ENCODE assay signal across 8 mouse cellular contexts in the genomic region with DNA sequence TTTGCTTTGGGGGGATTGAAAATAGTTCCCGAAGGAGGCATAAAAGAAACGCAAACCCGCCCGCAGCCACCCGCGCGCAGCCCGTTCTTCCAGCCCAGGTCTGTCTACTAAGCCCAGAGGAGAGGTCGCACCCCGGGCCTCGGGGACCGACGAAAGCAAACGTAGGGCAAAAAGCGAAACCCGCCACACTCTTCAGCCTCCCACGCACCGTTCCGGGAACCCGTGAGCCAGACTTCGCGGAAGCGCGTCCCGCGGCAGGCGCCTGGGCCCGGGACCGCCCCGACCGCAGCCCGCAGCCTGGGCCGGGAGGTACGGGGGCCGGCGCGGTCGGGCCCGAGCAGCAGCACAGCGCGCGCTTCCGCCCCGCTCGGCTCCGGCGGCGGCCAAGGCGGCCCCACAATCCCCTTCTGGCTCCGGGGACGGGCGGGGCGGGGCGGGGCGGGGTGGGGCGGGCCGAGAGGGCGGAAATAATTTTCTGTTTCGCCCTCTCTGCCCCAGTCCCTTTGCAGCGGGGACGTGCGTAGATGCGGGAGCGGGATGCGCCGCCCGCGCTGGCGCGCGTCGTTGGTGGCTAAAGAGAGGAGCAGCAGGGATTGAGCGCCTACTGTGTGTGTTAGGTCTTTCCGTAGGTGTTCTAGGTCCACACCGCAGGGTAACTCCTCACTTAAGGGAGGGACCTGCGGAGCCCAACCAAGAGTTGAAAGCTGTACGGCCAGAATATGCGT. TPM values are rescaled to one million over a fixed set of nuclear protein-coding genes. Genes with fewer than 3 reads are reported as not detected.
DNase-seq lines count a peak whose midpoint lies in the region; ATAC-seq and TF ChIP-seq lines count a peak whose summit lies in the region.

No protein-coding gene starts in this region.

- peak overlapping the region; percentile 69 for H3K9ac ChIP-seq in hindbrain, embryonic 11.5 days (ENCODE audit: low read depth, low read length)

- under 1% methylated on average over 72 of the region's 78 CpGs for WGBS in cerebellum, adult 2 months
- under 1% methylated on average over 61 of the region's 78 CpGs for WGBS in hindbrain, embryonic 11.5 days

- peak overlapping the region; percentile 76 for H3K4me3 ChIP-seq in cerebellum, adult 2 months (replicated peaks; ENCODE audit: insufficient read depth, low read depth, low read length)
- peak overlapping the region; percentile 59 for H3K4me3 ChIP-seq in hindbrain, embryonic 11.5 days (ENCODE audit: low read depth, low read length)

- ATAC-seq in frontal cortex, adult (ENCODE audit: low TSS enrichment), result peak; percentile 58
- peak; percentile 78 for ATAC-seq in hindbrain, embryonic 11.5 days (ENCODE audit: low FRiP score)

- H3K4me2 ChIP-seq in hindbrain, embryonic 11.5 days (replicated peaks; ENCODE audit: low read depth, low read length), result peak overlapping the region; percentile 86

- H3K9me3 ChIP-seq in hindbrain, embryonic 11.5 days (ENCODE audit: control insufficient read depth, low read length), result no peaks in the 10 kb centered on the region

- peaks cover 15% of the 10 kb centered on the region for H3K4me1 ChIP-seq in cerebellum, adult 2 months (ENCODE audit: control insufficient read depth, insufficient read depth, low read length)
- peaks cover 17% of the 10 kb centered on the region for H3K4me1 ChIP-seq in hindbrain, embryonic 11.5 days (replicated peaks; ENCODE audit: control insufficient read depth, insufficient read depth, low read length)

- no peaks in the 10 kb centered on the region for H3K27me3 ChIP-seq in cerebellum, adult 2 months (ENCODE audit: control insufficient read depth, insufficient read depth, low read length)
- peaks cover 18% of the 10 kb centered on the region for H3K27me3 ChIP-seq in hindbrain, embryonic 11.5 days (ENCODE audit: control insufficient read depth, insufficient read depth, low read length)

- TF ChIP-seq CTCF in cerebellum, adult 2 months (IDR thresholded peaks at IDR 0.05; ENCODE audit: borderline replicate concordance, insufficient read depth, low read depth, low read length), result no peak

- DNase-seq in MN1 (ENCODE audit: low spot score), result peak; percentile 74
- peak; percentile 87 to 89 for DNase-seq in cerebellum, adult 2 months
- DNase-seq in hindbrain, embryonic 11.5 days (ENCODE audit: low spot score), result peak; percentile 81
- DNase-seq in layer of hippocampus, postnatal 14 days (ENCODE audit: low spot score in 2 of 2), result peak; percentile 68 to 71
- peak; percentile 76 for DNase-seq in lung, postnatal 14 days
- DNase-seq in retina, postnatal 7 days (ENCODE audit: low read depth, low spot score), result peak; percentile 65
- DNase-seq in thymus, postnatal 4 days, result peak; percentile 84

- H3K36me3 ChIP-seq in hindbrain, embryonic 11.5 days (ENCODE audit: control insufficient read depth, insufficient read depth, low read length), result no peaks in the 10 kb centered on the region

- peak overlapping the region; percentile 71 for H3K27ac ChIP-seq in cerebellum, adult 2 months (ENCODE audit: insufficient read depth, low read length)
- peak overlapping the region; percentile 19; the same call in 1 of the 2 replicates for H3K27ac ChIP-seq in hindbrain, embryonic 11.5 days (ENCODE audit: low read depth, low read length)

- TF ChIP-seq POLR2A in cerebellum, adult 2 months (IDR thresholded peaks at IDR 0.05; ENCODE audit: borderline replicate concordance, insufficient read depth, low read length), result peak; percentile 41; the same call in 1 of the 2 replicates

RNA-seq across cellular contexts. Expression of gene Mllt6, which starts 3.1 kb away (rescaled TPM):
- 68.4 and 69.3 TPM in 2 replicates for polyA plus RNA-seq in cerebellum, adult 2 months (2012; rRNA removed)
- polyA plus RNA-seq in hindbrain, embryonic 11.5 days (2014; fragmentation: Nextera tagmentation; extraction: Ambion mirVana), result 4.1 and 4.2 TPM in 2 replicates
- total RNA-seq in layer of hippocampus, postnatal 14 days (2021), result 10 to 100 TPM; 72.8 to 83.8 TPM

RNA-seq across cellular contexts. Expression of gene Cisd3, which starts 25.5 kb away (rescaled TPM):
- 70.2 and 72.2 TPM in 2 replicates for polyA plus RNA-seq in cerebellum, adult 2 months (2012; rRNA removed)
- 11.8 and 14.8 TPM in 2 replicates for polyA plus RNA-seq in hindbrain, embryonic 11.5 days (2014; fragmentation: Nextera tagmentation; extraction: Ambion mirVana)
- total RNA-seq in layer of hippocampus, postnatal 14 days (2021), result 10 to 100 TPM; 47.1 to 50.2 TPM

RNA-seq across cellular contexts. Expression of gene Epop, which starts 30.6 kb away (rescaled TPM):
- polyA plus RNA-seq in cerebellum, adult 2 months (2012; rRNA removed), result 4.1 and 5.4 TPM in 2 replicates
- 5.7 and 9.1 TPM in 2 replicates for polyA plus RNA-seq in hindbrain, embryonic 11.5 days (2014; fragmentation: Nextera tagmentation; extraction: Ambion mirVana)
- total RNA-seq in layer of hippocampus, postnatal 14 days (2021), result 10 to 100 TPM; 12.1 to 13.5 TPM

RNA-seq across cellular contexts. Expression of gene Pcgf2, which starts 40.1 kb away (rescaled TPM):
- 54.3 and 59.5 TPM in 2 replicates for polyA plus RNA-seq in cerebellum, adult 2 months (2012; rRNA removed)
- polyA plus RNA-seq in hindbrain, embryonic 11.5 days (2014; fragmentation: Nextera tagmentation; extraction: Ambion mirVana), result 16.9 and 18.6 TPM in 2 replicates
- 10 to 100 TPM; 29.9 to 32.7 TPM for total RNA-seq in layer of hippocampus, postnatal 14 days (2021)

RNA-seq across cellular contexts. Expression of gene Psmb3, which starts 43.0 kb away (rescaled TPM):
- 291 and 295 TPM in 2 replicates for polyA plus RNA-seq in cerebellum, adult 2 months (2012; rRNA removed)
- 468 and 507 TPM in 2 replicates for polyA plus RNA-seq in hindbrain, embryonic 11.5 days (2014; fragmentation: Nextera tagmentation; extraction: Ambion mirVana)
- 100 to 1,000 TPM; 140 to 149 TPM for total RNA-seq in layer of hippocampus, postnatal 14 days (2021)

Comparison
In these comparisons a context has a peak if more than half of its experiments do, and no peak if none do; other contexts are left out.
1. Peak in every context shown above with its lines: DNase-seq, ATAC-seq, H3K4me3 ChIP-seq and H3K27ac ChIP-seq.
2. RNA of gene Mllt6, which starts 3.1 kb away (polyA plus RNA-seq): 68.4 to 69.3 TPM in cerebellum, adult 2 months; 4.1 to 4.2 TPM in hindbrain, embryonic 11.5 days; every median in the first group is over 10 times any median in the second.